Mouse (Mus musculus) forebrain, embryonic 15.5 days (tissue): ENCODE measurements around the gene Arhgap18. TPM values are rescaled to one million over a fixed set of nuclear protein-coding genes. Genes with fewer than 3 reads are reported as not detected.
A peak's percentile ranks its signal among the peaks of the same experiment; 100 is the strongest.
"Not testable (repeated sequence)": the region's sequence is repeated elsewhere in the genome, so short reads cannot be mapped to it uniquely, and the experiment has no call there.

Source experiments
- ATAC-seq: fragments of 200-750 bp; cut with Nextera tagmentation; replicated peaks from 2 replicates; pipeline ENCODE4 v1.8.0; 2017; ENCODE audit warnings: mild to moderate bottlenecking, moderate TSS enrichment, moderate library complexity
- H3K27ac ChIP-seq: fragments of 300-500 bp; sonication (generic); replicated peaks from 2 replicates; pipeline ENCODE4 v1.5.1; 2015; ENCODE audit warnings: mild to moderate bottlenecking, inconsistent platforms
- H3K27me3 ChIP-seq: fragments of 300-500 bp; sonication (generic); 2 replicates; pipeline ENCODE4 v1.6.1; 2015; ENCODE audit warnings: inconsistent platforms
- H3K36me3 ChIP-seq: fragments of 300-500 bp; sonication (generic); 2 replicates; pipeline ENCODE4 v1.6.1; 2015; ENCODE audit warnings: mild to moderate bottlenecking, inconsistent platforms
- H3K4me1 ChIP-seq: fragments of 300-500 bp; sonication (generic); 2 replicates; pipeline ENCODE4 v1.6.1; 2015; ENCODE audit warnings: inconsistent platforms
- H3K4me2 ChIP-seq: fragments of 300-500 bp; sonication (generic); replicated peaks from 2 replicates; pipeline ENCODE4 v1.6.1; 2015; ENCODE audit warnings: mild to moderate bottlenecking, inconsistent platforms
- H3K4me3 ChIP-seq: fragments of 300-500 bp; sonication (generic); 2 replicates; pipeline ENCODE4 v1.5.1; 2015; ENCODE audit warnings: mild to moderate bottlenecking, inconsistent platforms
- H3K9ac ChIP-seq: fragments of 300-500 bp; sonication (generic); replicated peaks from 2 replicates; pipeline ENCODE4 v1.6.1; 2015; ENCODE audit warnings: mild to moderate bottlenecking, inconsistent platforms
- H3K9me3 ChIP-seq: fragments of 300-500 bp; sonication (generic); 2 replicates; pipeline ENCODE4 v1.6.1; 2016; ENCODE audit warnings: inconsistent platforms
- WGBS: fragments of 180-500 bp; shearing (Covaris S2); methylation state at CpG from one replicate; pipeline ENCODE4 v1.1.7; 2015; ENCODE audit warnings: mixed read lengths; 5-methylcytosine and 5-hydroxymethylcytosine counted together
- polyA plus RNA-seq: library from polyadenylated mRNA; unstranded; fragments of >200 nt; fragmentation: Nextera tagmentation; extraction: Ambion mirVana; gene quantifications from 2 replicates; pipeline ENCODE4 v1.2.1, GENCODE M21; 2015

The Arhgap18 gene
- polyA plus RNA-seq, 1 experiment from 2014 or later: 14.4 TPM

DNA sequence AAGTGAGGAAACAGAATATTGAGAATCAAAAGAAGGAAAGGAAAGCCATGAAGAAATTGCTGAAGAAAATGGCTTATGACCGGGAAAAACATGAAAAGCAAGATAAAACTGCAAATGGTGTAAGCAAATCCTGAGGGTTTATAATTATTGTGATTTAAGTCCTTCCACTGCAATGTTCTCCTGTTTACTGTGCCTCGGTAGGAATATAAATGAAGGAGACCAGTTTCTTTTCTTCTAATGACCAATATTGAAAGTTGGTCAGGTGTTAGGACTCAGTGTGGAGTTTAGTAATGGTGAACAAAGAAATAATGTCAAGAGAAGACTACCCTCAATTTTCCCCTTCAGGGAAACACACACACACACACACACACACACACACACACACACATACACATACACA is 136.5 kb downstream of the Arhgap18 start:
- no peak overlapping the region for H3K9ac ChIP-seq
- H3K27me3 ChIP-seq: no peaks in the 10 kb centered on the region
- no peaks in the 10 kb centered on the region for H3K36me3 ChIP-seq
- no peaks in the 10 kb centered on the region for H3K9me3 ChIP-seq
- no peak overlapping the region for H3K4me2 ChIP-seq
- no peaks in the 10 kb centered on the region for H3K4me1 ChIP-seq
- 29% methylated on average over 2 of the region's 2 CpGs for WGBS
- no peak overlapping the region for H3K4me3 ChIP-seq
- ATAC-seq: no peak
- no peak overlapping the region for H3K27ac ChIP-seq

DNA sequence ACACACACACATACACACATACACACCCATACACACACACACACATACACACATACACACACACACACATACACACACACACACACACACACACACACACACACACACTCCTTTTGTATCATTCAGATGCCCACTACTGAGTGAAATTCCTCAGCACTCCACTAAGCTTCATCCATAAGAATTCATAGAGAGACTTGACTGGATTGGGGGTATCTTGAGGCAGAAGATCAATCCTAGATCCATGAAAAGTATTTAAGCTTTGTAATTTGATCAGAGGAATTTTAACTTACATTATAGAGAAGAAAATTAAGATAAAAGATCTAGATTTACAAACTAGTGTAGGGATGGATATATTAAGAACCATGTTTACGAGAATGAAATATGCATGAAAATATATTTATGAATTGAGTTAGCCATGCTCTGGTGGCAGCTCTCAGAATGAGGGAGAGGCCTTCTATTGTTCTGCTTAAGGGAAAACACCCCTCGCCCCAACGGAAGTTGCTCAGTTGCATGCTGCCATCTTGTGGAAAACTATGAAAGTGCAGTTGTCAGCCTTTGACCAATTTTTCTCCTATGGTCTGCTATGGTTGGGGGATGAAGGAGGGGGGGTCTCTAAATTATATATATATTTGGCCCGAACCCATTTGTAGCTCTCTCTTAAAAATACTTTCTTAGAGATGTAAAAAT is 137.2 kb downstream of the Arhgap18 start:
- Histone ChIP-seq H3K9me3 (no peaks in the 10 kb centered on the region), H3K27ac (no peak overlapping the region), H3K27me3 (no peaks in the 10 kb centered on the region), H3K4me1 (no peaks in the 10 kb centered on the region), H3K36me3 (no peaks in the 10 kb centered on the region), H3K4me3 (no peak overlapping the region), H3K4me2 (no peak overlapping the region), H3K9ac (no peak overlapping the region)
- peak; percentile 93 for ATAC-seq
- WGBS: 3% methylated on average over 4 of the region's 4 CpGs

DNA sequence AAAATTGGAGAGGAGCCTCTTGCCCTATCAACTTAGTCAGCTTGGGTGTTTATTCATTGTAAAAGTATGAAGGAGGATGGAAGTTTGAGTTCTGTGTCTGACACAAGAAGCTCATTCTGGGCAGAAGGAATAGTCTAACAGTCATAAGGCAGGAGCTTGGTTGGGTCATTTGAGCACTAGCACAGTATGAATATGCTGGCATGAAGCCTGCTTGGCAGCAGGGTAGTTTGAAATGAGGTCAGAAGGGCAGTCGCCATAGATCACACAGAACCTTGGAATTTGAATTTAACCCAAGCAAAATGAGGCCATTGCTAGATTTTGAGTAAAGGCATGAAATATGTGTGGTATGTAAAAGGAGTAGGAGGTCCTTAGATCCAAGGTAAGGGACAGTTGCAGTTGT is 139.9 kb downstream of the Arhgap18 start:
- no peak overlapping the region for H3K4me3 ChIP-seq
- H3K27ac ChIP-seq: no peak overlapping the region
- no peaks in the 10 kb centered on the region for H3K27me3 ChIP-seq
- no peaks in the 10 kb centered on the region for H3K4me1 ChIP-seq
- H3K9me3 ChIP-seq: no peaks in the 10 kb centered on the region
- no peak overlapping the region for H3K4me2 ChIP-seq
- ATAC-seq: no peak
- 80% methylated on average over 1 of the region's 1 CpGs for WGBS
- H3K36me3 ChIP-seq: no peaks in the 10 kb centered on the region
- H3K9ac ChIP-seq: no peak overlapping the region

DNA sequence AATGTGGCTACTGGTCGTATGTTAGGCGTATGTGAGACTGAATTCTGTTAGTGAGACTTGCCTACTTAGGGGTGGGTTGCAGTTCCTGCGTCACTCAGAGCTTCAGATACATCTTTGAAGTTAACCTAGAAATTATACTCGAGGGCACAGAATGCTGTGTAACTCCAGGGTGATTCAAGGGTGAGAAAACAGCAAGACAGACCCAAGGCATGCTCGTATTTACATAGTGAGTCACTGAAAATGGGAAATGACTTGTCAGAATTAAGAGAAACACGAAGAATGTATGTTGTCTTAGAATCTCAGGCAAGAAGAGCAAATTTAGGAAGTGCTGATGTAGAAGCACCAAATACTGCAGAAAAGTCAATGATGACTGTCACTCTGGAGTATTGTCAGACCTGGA is 142.5 kb downstream of the Arhgap18 start:
- Histone ChIP-seq H3K27me3 (no peaks in the 10 kb centered on the region), H3K9me3 (no peaks in the 10 kb centered on the region), H3K9ac (no peak overlapping the region), H3K4me1 (no peaks in the 10 kb centered on the region), H3K27ac (no peak overlapping the region), H3K4me2 (no peak overlapping the region), H3K4me3 (no peak overlapping the region), H3K36me3 (no peaks in the 10 kb centered on the region)
- WGBS: 81% methylated on average over 6 of the region's 6 CpGs
- ATAC-seq: no peak

DNA sequence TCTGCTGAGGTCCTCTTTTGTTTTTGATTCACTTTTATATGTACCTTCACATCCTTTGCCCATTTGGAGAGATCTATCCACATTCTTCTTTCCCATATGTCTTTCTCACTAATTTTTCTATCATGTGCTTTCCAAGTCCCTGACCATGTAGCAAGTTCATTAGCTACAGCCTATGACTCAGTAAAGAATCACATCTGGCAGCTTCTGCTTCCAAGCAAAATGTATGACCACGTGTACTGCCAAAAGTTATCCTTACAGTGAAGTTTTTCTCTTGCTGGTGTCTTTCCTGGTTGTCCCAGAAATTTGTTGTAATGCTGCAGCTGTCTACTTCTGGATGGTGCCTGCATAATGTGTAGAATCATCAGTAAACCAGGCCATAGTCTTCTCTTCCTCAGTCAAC is 147.2 kb downstream of the Arhgap18 start:
- ATAC-seq: no peak
- Histone ChIP-seq H3K27me3 (no peaks in the 10 kb centered on the region), H3K4me3 (no peak overlapping the region), H3K27ac (no peak overlapping the region), H3K4me2 (no peak overlapping the region), H3K9ac (no peak overlapping the region), H3K9me3 (no peaks in the 10 kb centered on the region), H3K36me3 (no peaks in the 10 kb centered on the region), H3K4me1 (no peaks in the 10 kb centered on the region)
- WGBS: 87% methylated on average over 1 of the region's 1 CpGs

DNA sequence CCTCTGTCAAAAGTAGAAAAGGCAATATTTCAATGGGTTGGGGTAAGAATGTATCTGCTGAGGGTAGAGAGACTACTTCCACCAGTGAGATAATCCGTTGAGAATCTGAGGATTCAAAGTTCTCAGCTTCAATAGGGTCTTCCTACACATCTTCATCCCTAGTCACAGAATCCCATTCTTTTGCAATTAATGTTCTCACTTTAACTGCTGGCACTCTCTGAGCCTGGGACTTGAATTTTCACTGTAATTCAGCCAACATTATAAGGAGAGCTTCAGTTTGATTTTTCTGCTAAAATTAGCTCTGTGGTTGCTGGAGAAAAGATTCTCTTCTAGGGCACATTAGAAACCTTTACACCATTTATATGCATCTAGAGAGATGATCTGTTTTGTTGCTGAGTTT is 150.6 kb downstream of the Arhgap18 start:
- no peaks in the 10 kb centered on the region for H3K9me3 ChIP-seq
- no peak overlapping the region for H3K27ac ChIP-seq
- 89% methylated on average over 1 of the region's 1 CpGs for WGBS
- H3K9ac ChIP-seq: no peak overlapping the region
- H3K36me3 ChIP-seq: no peaks in the 10 kb centered on the region
- H3K4me3 ChIP-seq: no peak overlapping the region
- no peak for ATAC-seq
- H3K4me1 ChIP-seq: no peaks in the 10 kb centered on the region
- H3K4me2 ChIP-seq: no peak overlapping the region
- no peaks in the 10 kb centered on the region for H3K27me3 ChIP-seq

DNA sequence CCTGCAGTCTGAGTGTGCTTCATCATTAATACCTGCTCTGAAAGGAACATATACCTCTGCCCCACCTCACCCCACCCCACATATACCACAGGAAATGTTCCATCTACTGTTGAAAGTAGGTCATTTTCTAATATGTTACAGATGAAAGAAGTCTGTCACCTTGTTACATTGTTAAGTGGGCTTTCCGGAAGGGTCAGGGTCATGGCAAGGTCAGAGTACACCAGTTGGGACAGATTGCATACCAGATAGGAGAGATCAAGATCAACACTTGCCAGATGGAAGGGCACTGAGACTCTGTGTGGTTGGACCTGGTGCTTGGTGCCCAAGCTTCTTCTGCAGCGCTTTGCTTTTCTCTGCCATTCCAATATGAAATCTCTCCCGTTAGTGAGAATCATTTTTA is 158.0 kb downstream of the Arhgap18 start:
- Histone ChIP-seq H3K27ac (no peak overlapping the region), H3K9ac (no peak overlapping the region), H3K9me3 (no peaks in the 10 kb centered on the region), H3K4me3 (no peak overlapping the region), H3K4me1 (peaks cover 9% of the 10 kb centered on the region; the same call in 1 of the 2 replicates), H3K36me3 (no peaks in the 10 kb centered on the region), H3K27me3 (no peaks in the 10 kb centered on the region), H3K4me2 (no peak overlapping the region)
- ATAC-seq: no peak
- WGBS: 87% methylated on average over 3 of the region's 3 CpGs

DNA sequence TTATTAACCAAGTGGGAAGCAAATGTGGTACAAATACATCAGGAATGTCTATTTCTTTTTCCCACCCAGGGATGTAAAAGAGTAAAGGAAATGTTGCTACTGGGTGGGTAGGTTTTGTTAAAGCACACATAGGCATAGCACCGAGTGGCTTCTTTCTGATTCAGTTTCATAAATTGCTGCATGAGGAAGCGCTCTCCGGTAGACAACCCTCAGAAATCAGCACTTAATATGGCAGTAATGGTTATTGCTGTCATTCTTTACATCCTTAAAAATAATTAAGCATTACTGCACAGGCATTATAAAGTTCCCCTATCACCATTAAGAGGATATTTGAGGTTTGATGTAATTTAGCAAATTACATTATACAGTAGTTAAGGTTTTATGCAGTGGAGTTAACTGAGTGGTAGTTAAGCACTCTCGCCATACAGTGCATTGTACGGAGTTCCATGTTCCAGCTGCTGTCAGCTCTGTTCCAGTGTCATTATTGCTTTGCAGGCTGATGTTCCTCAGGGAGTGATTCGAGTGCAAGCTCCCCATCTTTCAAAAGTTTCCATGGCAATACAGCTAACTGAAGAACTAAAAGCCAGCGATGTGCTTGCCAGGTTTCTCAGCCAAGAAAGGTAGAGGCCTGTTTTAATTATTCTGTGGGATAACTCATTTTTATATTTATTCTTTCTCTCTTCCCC is 159.0 kb downstream of the Arhgap18 start:
- Histone ChIP-seq H3K4me3 (no peak overlapping the region), H3K4me1 (peaks cover 9% of the 10 kb centered on the region; the same call in 1 of the 2 replicates), H3K9ac (no peak overlapping the region), H3K27ac (0 out of 2 replicates have a peak overlapping the region, but pooled peaks have one; percentile 27), H3K36me3 (no peaks in the 10 kb centered on the region), H3K4me2 (no peak overlapping the region), H3K27me3 (no peaks in the 10 kb centered on the region), H3K9me3 (no peaks in the 10 kb centered on the region)
- ATAC-seq: peak; percentile 80
- 43% methylated on average over 7 of the region's 7 CpGs for WGBS

DNA sequence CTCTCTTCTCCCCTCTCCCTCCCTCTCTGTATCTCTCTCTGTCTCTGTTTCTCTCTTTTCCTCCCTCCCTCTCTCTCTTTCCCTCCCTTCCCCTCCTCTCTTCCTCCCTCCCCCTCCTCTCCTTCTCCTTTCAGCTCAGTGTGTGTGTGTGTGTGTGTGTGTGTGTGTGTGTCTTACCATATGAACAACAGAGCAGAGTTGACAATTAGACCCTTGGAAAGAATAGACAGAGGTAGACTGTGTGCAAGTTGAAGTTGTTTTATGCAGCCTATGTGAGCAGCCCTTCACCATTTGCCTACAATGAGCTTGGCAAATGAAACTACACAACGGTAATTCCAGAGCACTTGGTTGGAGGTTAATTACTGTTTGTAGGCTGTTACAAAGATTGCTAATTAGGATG is 159.6 kb downstream of the Arhgap18 start:
- Histone ChIP-seq H3K9me3 (no peaks in the 10 kb centered on the region), H3K27ac (no peak overlapping the region), H3K4me2 (no peak overlapping the region), H3K36me3 (no peaks in the 10 kb centered on the region), H3K4me1 (peaks cover 9% of the 10 kb centered on the region; the same call in 1 of the 2 replicates), H3K4me3 (no peak overlapping the region), H3K9ac (no peak overlapping the region), H3K27me3 (no peaks in the 10 kb centered on the region)
- ATAC-seq: peak; percentile 60
- WGBS: 18% methylated on average over 1 of the region's 1 CpGs

DNA sequence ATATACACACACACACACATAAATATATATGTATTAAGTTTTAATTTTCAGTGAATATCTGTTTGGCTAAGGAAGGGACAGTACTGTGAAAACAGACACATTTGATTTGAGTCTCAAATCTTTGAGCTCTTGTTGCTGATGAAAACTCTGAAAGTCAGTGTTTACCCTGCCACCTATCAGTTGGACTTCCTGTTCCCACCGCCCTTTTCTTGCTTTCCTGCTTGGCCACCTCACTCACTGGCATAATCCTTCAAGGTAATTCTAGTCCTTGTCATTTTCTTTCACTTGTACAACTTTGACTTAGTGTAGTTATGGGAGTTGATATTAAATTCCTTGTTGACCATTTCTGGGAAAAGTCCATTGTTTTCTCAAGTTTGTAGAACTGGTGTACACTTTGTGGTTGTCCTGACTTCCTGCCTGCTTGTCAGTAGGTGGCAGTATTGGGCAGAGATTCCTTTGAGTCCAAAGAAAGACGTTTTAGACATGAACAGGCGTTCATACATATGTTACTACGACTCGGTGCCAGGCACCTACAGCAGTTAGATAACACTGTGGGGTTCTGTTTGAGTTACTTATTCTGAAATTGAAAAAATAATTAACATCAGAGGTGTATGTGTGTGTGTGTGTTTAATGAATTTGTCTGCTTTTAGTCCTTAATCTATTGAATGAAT is 166.2 kb downstream of the Arhgap18 start:
- Histone ChIP-seq H3K9me3 (no peaks in the 10 kb centered on the region), H3K36me3 (no peaks in the 10 kb centered on the region), H3K27ac (no peak overlapping the region), H3K27me3 (no peaks in the 10 kb centered on the region), H3K9ac (no peak overlapping the region), H3K4me2 (no peak overlapping the region), H3K4me3 (no peak overlapping the region), H3K4me1 (no peaks in the 10 kb centered on the region)
- WGBS: 36% methylated on average over 5 of the region's 5 CpGs
- peak; percentile 81 for ATAC-seq

DNA sequence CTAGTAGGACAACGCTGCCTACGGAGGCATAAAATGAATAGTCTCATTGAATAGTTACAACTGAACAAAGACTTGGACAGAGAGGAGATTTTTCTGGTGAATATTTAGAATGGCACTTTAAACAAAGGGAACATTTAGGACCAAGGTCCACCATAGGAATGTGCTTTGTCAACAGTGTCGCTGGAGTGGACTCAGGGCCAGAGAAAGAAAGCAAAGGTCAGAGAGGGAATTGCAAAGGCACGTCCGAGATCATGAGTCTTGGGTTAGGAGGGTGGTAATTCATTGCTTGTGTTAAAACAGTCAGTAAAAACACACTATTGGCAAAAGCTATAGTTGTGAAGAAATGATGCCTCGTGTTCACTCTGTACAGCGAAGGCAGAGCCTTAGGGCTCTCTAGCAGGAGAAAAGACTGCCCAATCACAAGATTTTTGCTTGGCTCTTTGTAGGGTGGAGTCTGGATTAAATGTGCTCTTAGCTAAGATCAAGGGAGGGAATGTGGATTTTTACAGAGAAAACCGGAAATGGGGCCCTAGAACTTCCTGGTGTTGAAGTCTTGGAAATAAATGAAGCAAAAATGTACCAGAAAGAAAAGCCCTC is 167.3 kb downstream of the Arhgap18 start:
- H3K9me3 ChIP-seq: no peaks in the 10 kb centered on the region
- H3K4me2 ChIP-seq: no peak overlapping the region
- no peak overlapping the region for H3K4me3 ChIP-seq
- H3K27me3 ChIP-seq: no peaks in the 10 kb centered on the region
- no peaks in the 10 kb centered on the region for H3K4me1 ChIP-seq
- no peak for ATAC-seq
- H3K27ac ChIP-seq: no peak overlapping the region
- H3K36me3 ChIP-seq: no peaks in the 10 kb centered on the region
- no peak overlapping the region for H3K9ac ChIP-seq
- WGBS: 57% methylated on average over 8 of the region's 8 CpGs

DNA sequence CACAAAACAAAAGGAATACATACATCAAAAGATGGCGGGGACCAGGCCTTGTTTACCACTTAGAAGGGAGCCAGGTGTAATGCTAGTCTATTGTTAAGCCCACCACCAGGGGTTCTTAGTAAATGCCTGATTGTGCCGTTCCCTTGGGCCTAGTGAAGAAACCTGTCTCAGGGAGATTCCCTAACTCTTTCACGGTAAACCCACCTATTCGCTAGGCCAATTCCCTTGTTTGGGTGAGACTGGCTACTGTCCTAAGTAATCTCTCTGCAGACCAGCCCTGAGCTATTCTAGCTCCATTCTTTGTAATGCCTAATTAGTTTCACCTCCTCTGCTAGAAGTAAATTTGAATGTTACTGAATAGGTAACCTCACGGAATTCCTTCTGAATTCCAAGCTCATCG is 182.8 kb downstream of the Arhgap18 start:
- 79% methylated on average over 6 of the region's 6 CpGs for WGBS
- H3K27ac ChIP-seq, ATAC-seq, H3K4me2 ChIP-seq, H3K9ac ChIP-seq, H3K36me3 ChIP-seq, H3K27me3 ChIP-seq, H3K9me3 ChIP-seq, H3K4me1 ChIP-seq, H3K4me3 ChIP-seq: not testable (repeated sequence)
